Mouse (Mus musculus): ENCODE measurements at regions not wholly inside any gene's neighbourhood (a gene's known extent, or its start where the extent isn't known, plus 50 kb on each side); places are given as distances from the start of the nearest gene placed in this dataset.

- H3K79me2 ChIP-seq (ENCODE audit: control insufficient read depth, insufficient read depth, low read length): no peaks in the 10 kb centered on the region
- H3K4me3 ChIP-seq (ENCODE audit: insufficient read depth, low read depth, low read length): no peak overlapping the region
- H3K9ac ChIP-seq (ENCODE audit: low read depth, low read length): no peak overlapping the region
- no peak overlapping the region for H3K27ac ChIP-seq (replicated peaks; ENCODE audit: insufficient read depth, low read depth, low read length)
- DNase-seq (ENCODE audit: extremely low read depth, low read depth, low spot score): no peak
- H3K36me3 ChIP-seq (ENCODE audit: control insufficient read depth, insufficient read depth, low read length): no peaks in the 10 kb centered on the region
- no peak for TF ChIP-seq POLR2A (IDR thresholded peaks at IDR 0.05; ENCODE audit: extremely low read depth, insufficient read depth, low read length)
- no peak for TF ChIP-seq CTCF (IDR thresholded peaks at IDR 0.05; ENCODE audit: low read depth, low read length)
- H3K27me3 ChIP-seq (ENCODE audit: control insufficient read depth, insufficient read depth, low read length): no peaks in the 10 kb centered on the region
- peaks cover 7% of the 10 kb centered on the region; the same call in 1 of the 2 replicates for H3K4me1 ChIP-seq (ENCODE audit: control insufficient read depth, insufficient read depth, low read length)
- WGBS: 57% methylated on average over 3 of the region's 3 CpGs
These were observed 312.7 kb upstream of the Dynlrb2 start for GRCm38 (mm10) chr8:116192096-116192495.

GRCm38 (mm10) chr8:116185206-116185605, 319.6 kb upstream of the Dynlrb2 start:
- peaks cover 4% of the 10 kb centered on the region; the same call in 1 of the 2 replicates for H3K4me1 ChIP-seq (ENCODE audit: control insufficient read depth, insufficient read depth, low read length)
- no peak overlapping the region for H3K27ac ChIP-seq (replicated peaks; ENCODE audit: insufficient read depth, low read depth, low read length)
- H3K9ac ChIP-seq (ENCODE audit: low read depth, low read length): no peak overlapping the region
- H3K79me2 ChIP-seq (ENCODE audit: control insufficient read depth, insufficient read depth, low read length): no peaks in the 10 kb centered on the region
- peak; percentile 75 for DNase-seq (ENCODE audit: extremely low read depth, low read depth, low spot score)
- H3K36me3 ChIP-seq (ENCODE audit: control insufficient read depth, insufficient read depth, low read length): no peaks in the 10 kb centered on the region
- no peak overlapping the region for H3K4me3 ChIP-seq (ENCODE audit: insufficient read depth, low read depth, low read length)
- WGBS: 84% methylated on average over 7 of the region's 7 CpGs
- H3K27me3 ChIP-seq (ENCODE audit: control insufficient read depth, insufficient read depth, low read length): no peaks in the 10 kb centered on the region
- TF ChIP-seq CTCF (IDR thresholded peaks at IDR 0.05; ENCODE audit: low read depth, low read length): no peak
- no peak for TF ChIP-seq POLR2A (IDR thresholded peaks at IDR 0.05; ENCODE audit: extremely low read depth, insufficient read depth, low read length)

- no peak overlapping the region for H3K9ac ChIP-seq (ENCODE audit: low read depth, low read length)
- no peak overlapping the region for H3K4me3 ChIP-seq (ENCODE audit: insufficient read depth, low read depth, low read length)
- no peak for DNase-seq (ENCODE audit: extremely low read depth, low read depth, low spot score)
- H3K4me1 ChIP-seq (ENCODE audit: control insufficient read depth, insufficient read depth, low read length): no peaks in the 10 kb centered on the region; the same call in 1 of the 2 replicates
- no peaks in the 10 kb centered on the region for H3K79me2 ChIP-seq (ENCODE audit: control insufficient read depth, insufficient read depth, low read length)
- whole genome bisulfite sequencing: 63% methylated on average over 8 of the region's 8 CpGs
- no peaks in the 10 kb centered on the region for H3K36me3 ChIP-seq (ENCODE audit: control insufficient read depth, insufficient read depth, low read length)
- H3K27ac ChIP-seq (replicated peaks; ENCODE audit: insufficient read depth, low read depth, low read length): no peak overlapping the region
- H3K27me3 ChIP-seq (ENCODE audit: control insufficient read depth, insufficient read depth, low read length): no peaks in the 10 kb centered on the region
- no peak for TF ChIP-seq POLR2A (IDR thresholded peaks at IDR 0.05; ENCODE audit: extremely low read depth, insufficient read depth, low read length)
These were observed 320.5 kb upstream of the Dynlrb2 start for GRCm38 (mm10) chr8:116184241-116184640.

- DNase-seq (ENCODE audit: extremely low read depth, low read depth, low spot score): no peak
- Histone ChIP-seq H3K27ac (replicated peaks; ENCODE audit: insufficient read depth, low read depth, low read length) (no peak overlapping the region), H3K4me1 (ENCODE audit: control insufficient read depth, insufficient read depth, low read length) (peaks cover 4% of the 10 kb centered on the region), H3K79me2 (ENCODE audit: control insufficient read depth, insufficient read depth, low read length) (no peaks in the 10 kb centered on the region), H3K36me3 (ENCODE audit: control insufficient read depth, insufficient read depth, low read length) (no peaks in the 10 kb centered on the region), H3K9ac (ENCODE audit: low read depth, low read length) (no peak overlapping the region), H3K4me3 (ENCODE audit: insufficient read depth, low read depth, low read length) (no peak overlapping the region), H3K27me3 (ENCODE audit: control insufficient read depth, insufficient read depth, low read length) (no peaks in the 10 kb centered on the region)
- TF ChIP-seq POLR2A (IDR thresholded peaks at IDR 0.05; ENCODE audit: extremely low read depth, insufficient read depth, low read length): no peak
- no peak for TF ChIP-seq CTCF (IDR thresholded peaks at IDR 0.05; ENCODE audit: low read depth, low read length)
- 78% methylated on average over 2 of the region's 2 CpGs for WGBS
These were observed 326.8 kb upstream of the Dynlrb2 start for GRCm38 (mm10) chr8:116177946-116178345.

- Histone ChIP-seq H3K4me1 (ENCODE audit: control insufficient read depth, insufficient read depth, low read length) (peaks cover 4% of the 10 kb centered on the region), H3K36me3 (ENCODE audit: control insufficient read depth, insufficient read depth, low read length) (no peaks in the 10 kb centered on the region), H3K4me3 (ENCODE audit: insufficient read depth, low read depth, low read length) (no peak overlapping the region), H3K79me2 (ENCODE audit: control insufficient read depth, insufficient read depth, low read length) (no peaks in the 10 kb centered on the region), H3K27me3 (ENCODE audit: control insufficient read depth, insufficient read depth, low read length) (no peaks in the 10 kb centered on the region), H3K27ac (replicated peaks; ENCODE audit: insufficient read depth, low read depth, low read length) (no peak overlapping the region), H3K9ac (ENCODE audit: low read depth, low read length) (no peak overlapping the region)
- 73% methylated on average over 3 of the region's 3 CpGs for WGBS
- TF ChIP-seq POLR2A (IDR thresholded peaks at IDR 0.05; ENCODE audit: extremely low read depth, insufficient read depth, low read length): no peak
- no peak for TF ChIP-seq CTCF (IDR thresholded peaks at IDR 0.05; ENCODE audit: low read depth, low read length)
- no peak for DNase-seq (ENCODE audit: extremely low read depth, low read depth, low spot score)
These were observed 329.9 kb upstream of the Dynlrb2 start for GRCm38 (mm10) chr8:116174891-116175290.

GRCm38 (mm10) chr8:116173961-116174360, 330.8 kb upstream of the Dynlrb2 start:
- peak; percentile 77 for DNase-seq (ENCODE audit: extremely low read depth, low read depth, low spot score)
- WGBS: 19% methylated on average over 1 of the region's 1 CpGs
- TF ChIP-seq POLR2A (IDR thresholded peaks at IDR 0.05; ENCODE audit: extremely low read depth, insufficient read depth, low read length): no peak
- TF ChIP-seq CTCF (IDR thresholded peaks at IDR 0.05; ENCODE audit: low read depth, low read length): no peak

More at GRCm38 (mm10) chr8:116173961-116174360, 330.8 kb upstream of the Dynlrb2 start:
- Histone ChIP-seq H3K4me1 (ENCODE audit: control insufficient read depth, insufficient read depth, low read length) (peaks cover 4% of the 10 kb centered on the region), H3K27ac (replicated peaks; ENCODE audit: insufficient read depth, low read depth, low read length) (no peak overlapping the region), H3K9ac (ENCODE audit: low read depth, low read length) (no peak overlapping the region), H3K36me3 (ENCODE audit: control insufficient read depth, insufficient read depth, low read length) (no peaks in the 10 kb centered on the region), H3K27me3 (ENCODE audit: control insufficient read depth, insufficient read depth, low read length) (no peaks in the 10 kb centered on the region), H3K79me2 (ENCODE audit: control insufficient read depth, insufficient read depth, low read length) (no peaks in the 10 kb centered on the region), H3K4me3 (ENCODE audit: insufficient read depth, low read depth, low read length) (no peak overlapping the region)

Data from liver, adult 2 months (tissue).